Mouse (Mus musculus): ENCODE data around the gene Ctdspl. TPM values are rescaled to one million over a fixed set of nuclear protein-coding genes. Genes with fewer than 3 reads are reported as not detected.

The Ctdspl gene
- polyA plus RNA-seq, 1 experiment = 29.3 TPM

GRCm38 (mm10) chr9:118895101-118895500 is 31.2 kb upstream of the Ctdspl start:
- no peak overlapping the region for H3K27ac ChIP-seq (ENCODE audit: insufficient read depth, low read depth, low read length)
- no peaks in the 10 kb centered on the region; the same call in 1 of the 2 replicates for H3K4me1 ChIP-seq (ENCODE audit: control insufficient read depth, insufficient read depth, insufficient read length, low read length)
- no peak overlapping the region for H3K4me3 ChIP-seq (ENCODE audit: low read depth, low read length)
- no peaks in the 10 kb centered on the region for H3K36me3 ChIP-seq (ENCODE audit: control insufficient read depth, insufficient read depth, low read length)
- no peak for TF ChIP-seq CTCF (IDR thresholded peaks at IDR 0.05; ENCODE audit: extremely low read depth, insufficient read length, insufficient replicate concordance, low read depth, low read length)
- TF ChIP-seq POLR2A (IDR thresholded peaks at IDR 0.05; ENCODE audit: low read depth, low read length) = no peak
- 73% methylated on average over 2 of the region's 2 CpGs for WGBS
- no peaks in the 10 kb centered on the region for H3K27me3 ChIP-seq (ENCODE audit: control insufficient read depth, insufficient read depth, low read length)

GRCm38 (mm10) chr9:118900677-118901076 is 25.6 kb upstream of the Ctdspl start:
- Histone ChIP-seq H3K27ac (ENCODE audit: insufficient read depth, low read depth, low read length) (no peak overlapping the region), H3K36me3 (ENCODE audit: control insufficient read depth, insufficient read depth, low read length) (no peaks in the 10 kb centered on the region), H3K27me3 (ENCODE audit: control insufficient read depth, insufficient read depth, low read length) (no peaks in the 10 kb centered on the region), H3K4me3 (ENCODE audit: low read depth, low read length) (no peak overlapping the region), H3K4me1 (ENCODE audit: control insufficient read depth, insufficient read depth, insufficient read length, low read length) (no peaks in the 10 kb centered on the region)
- TF ChIP-seq POLR2A (IDR thresholded peaks at IDR 0.05; ENCODE audit: low read depth, low read length) (no peak), CTCF (IDR thresholded peaks at IDR 0.05; ENCODE audit: extremely low read depth, insufficient read length, insufficient replicate concordance, low read depth, low read length) (no peak)
- 68% methylated on average over 2 of the region's 2 CpGs for WGBS

- no peak overlapping the region for H3K27ac ChIP-seq (ENCODE audit: insufficient read depth, low read depth, low read length)
- H3K4me1 ChIP-seq (ENCODE audit: control insufficient read depth, insufficient read depth, insufficient read length, low read length) = no peaks in the 10 kb centered on the region
- no peak overlapping the region for H3K4me3 ChIP-seq (ENCODE audit: low read depth, low read length)
- WGBS = 67% methylated on average over 6 of the region's 6 CpGs
- no peaks in the 10 kb centered on the region for H3K36me3 ChIP-seq (ENCODE audit: control insufficient read depth, insufficient read depth, low read length)
- H3K27me3 ChIP-seq (ENCODE audit: control insufficient read depth, insufficient read depth, low read length) = no peaks in the 10 kb centered on the region
- TF ChIP-seq POLR2A (IDR thresholded peaks at IDR 0.05; ENCODE audit: low read depth, low read length) = no peak
- no peak for TF ChIP-seq CTCF (IDR thresholded peaks at IDR 0.05; ENCODE audit: extremely low read depth, insufficient read length, insufficient replicate concordance, low read depth, low read length)
These were observed 24.3 kb upstream of the Ctdspl start for GRCm38 (mm10) chr9:118901917-118902316.

- Histone ChIP-seq H3K36me3 (ENCODE audit: control insufficient read depth, insufficient read depth, low read length) (no peaks in the 10 kb centered on the region), H3K4me3 (ENCODE audit: low read depth, low read length) (no peak overlapping the region), H3K27me3 (ENCODE audit: control insufficient read depth, insufficient read depth, low read length) (no peaks in the 10 kb centered on the region), H3K27ac (ENCODE audit: insufficient read depth, low read depth, low read length) (no peak overlapping the region), H3K4me1 (ENCODE audit: control insufficient read depth, insufficient read depth, insufficient read length, low read length) (no peaks in the 10 kb centered on the region)
- peak; percentile 95; the same call in 1 of the 2 replicates for TF ChIP-seq CTCF (IDR thresholded peaks at IDR 0.05; ENCODE audit: extremely low read depth, insufficient read length, insufficient replicate concordance, low read depth, low read length)
- TF ChIP-seq POLR2A (IDR thresholded peaks at IDR 0.05; ENCODE audit: low read depth, low read length) = no peak
- WGBS = 47% methylated on average over 18 of the region's 18 CpGs
These were observed 18.2 kb upstream of the Ctdspl start for GRCm38 (mm10) chr9:118907934-118908620.

GRCm38 (mm10) chr9:118913048-118913447 is 13.2 kb upstream of the Ctdspl start:
- Histone ChIP-seq H3K4me3 (ENCODE audit: low read depth, low read length) (no peak overlapping the region), H3K27ac (ENCODE audit: insufficient read depth, low read depth, low read length) (no peak overlapping the region), H3K27me3 (ENCODE audit: control insufficient read depth, insufficient read depth, low read length) (no peaks in the 10 kb centered on the region), H3K36me3 (ENCODE audit: control insufficient read depth, insufficient read depth, low read length) (no peaks in the 10 kb centered on the region), H3K4me1 (ENCODE audit: control insufficient read depth, insufficient read depth, insufficient read length, low read length) (no peaks in the 10 kb centered on the region)
- 78% methylated on average over 9 of the region's 9 CpGs for WGBS
- TF ChIP-seq CTCF (IDR thresholded peaks at IDR 0.05; ENCODE audit: extremely low read depth, insufficient read length, insufficient replicate concordance, low read depth, low read length) = no peak
- no peak for TF ChIP-seq POLR2A (IDR thresholded peaks at IDR 0.05; ENCODE audit: low read depth, low read length)

GRCm38 (mm10) chr9:118913613-118914012 is 12.6 kb upstream of the Ctdspl start:
- no peak for TF ChIP-seq POLR2A (IDR thresholded peaks at IDR 0.05; ENCODE audit: low read depth, low read length)
- no peak for TF ChIP-seq CTCF (IDR thresholded peaks at IDR 0.05; ENCODE audit: extremely low read depth, insufficient read length, insufficient replicate concordance, low read depth, low read length)
- no peaks in the 10 kb centered on the region for H3K4me1 ChIP-seq (ENCODE audit: control insufficient read depth, insufficient read depth, insufficient read length, low read length)
- no peaks in the 10 kb centered on the region for H3K36me3 ChIP-seq (ENCODE audit: control insufficient read depth, insufficient read depth, low read length)
- no peak overlapping the region for H3K27ac ChIP-seq (ENCODE audit: insufficient read depth, low read depth, low read length)
- H3K4me3 ChIP-seq (ENCODE audit: low read depth, low read length) = no peak overlapping the region
- H3K27me3 ChIP-seq (ENCODE audit: control insufficient read depth, insufficient read depth, low read length) = no peaks in the 10 kb centered on the region
- 34% methylated on average over 3 of the region's 3 CpGs for WGBS

GRCm38 (mm10) chr9:118914589-118914988 is 11.7 kb upstream of the Ctdspl start:
- Histone ChIP-seq H3K27ac (ENCODE audit: insufficient read depth, low read depth, low read length) (no peak overlapping the region), H3K27me3 (ENCODE audit: control insufficient read depth, insufficient read depth, low read length) (no peaks in the 10 kb centered on the region), H3K4me1 (ENCODE audit: control insufficient read depth, insufficient read depth, insufficient read length, low read length) (no peaks in the 10 kb centered on the region), H3K4me3 (ENCODE audit: low read depth, low read length) (no peak overlapping the region), H3K36me3 (ENCODE audit: control insufficient read depth, insufficient read depth, low read length) (no peaks in the 10 kb centered on the region)
- 50% methylated on average over 8 of the region's 8 CpGs for WGBS
- no peak for TF ChIP-seq POLR2A (IDR thresholded peaks at IDR 0.05; ENCODE audit: low read depth, low read length)
- TF ChIP-seq CTCF (IDR thresholded peaks at IDR 0.05; ENCODE audit: extremely low read depth, insufficient read length, insufficient replicate concordance, low read depth, low read length) = no peak

All from small intestine, adult 2 months (tissue).